Mouse (Mus musculus) embryonic facial prominence, embryonic 11.5 days (tissue): Measurements from ENCODE around the gene Ube2f. TPM values are rescaled to one million over a fixed set of nuclear protein-coding genes. Genes with fewer than 3 reads are reported as not detected.

Experiments
- ATAC-seq: fragments of 200-750 bp; cut with Nextera tagmentation; replicated peaks from 2 replicates; pipeline ENCODE4 v1.8.0; 2017; ENCODE audit warnings: low read depth; ENCODE audit not compliant: insufficient number of reproducible peaks, low FRiP score, low TSS enrichment
- DNase-seq: peaks from one replicate; pipeline ENCODE4 v3.0.0-alpha.2; 2015; ENCODE audit warnings: low spot score
- H3K27ac ChIP-seq: fragments of 300-500 bp; sonication (generic); replicated peaks from 2 replicates; pipeline ENCODE4 v1.5.1; 2014; ENCODE audit warnings: mild to moderate bottlenecking, low read depth, low read length, control low read depth
- H3K27me3 ChIP-seq: fragments of 300-500 bp; sonication (generic); 2 replicates; pipeline ENCODE4 v1.6.1; 2014; ENCODE audit warnings: mild to moderate bottlenecking, low read length, moderate library complexity, mixed read lengths; ENCODE audit not compliant: control insufficient read depth, insufficient read depth
- H3K36me3 ChIP-seq: fragments of 300-500 bp; sonication (generic); replicated peaks from 2 replicates; pipeline ENCODE4 v1.6.1; 2014; ENCODE audit warnings: low read depth, mild to moderate bottlenecking, low read length, moderate library complexity, mixed read lengths; ENCODE audit not compliant: control insufficient read depth, insufficient read depth
- H3K4me1 ChIP-seq: fragments of 300-500 bp; sonication (generic); 2 replicates; pipeline ENCODE4 v1.6.1; 2014; ENCODE audit warnings: low read length, mixed read lengths; ENCODE audit not compliant: control insufficient read depth, insufficient read depth
- H3K4me2 ChIP-seq: fragments of 300-500 bp; sonication (generic); 2 replicates; pipeline ENCODE4 v1.6.1; 2014; ENCODE audit warnings: low read depth, mild to moderate bottlenecking, control low read depth, low read length, moderate library complexity
- H3K4me3 ChIP-seq: fragments of 300-500 bp; sonication (generic); 2 replicates; pipeline ENCODE4 v1.5.1; 2014; ENCODE audit warnings: low read depth, low read length, control low read depth
- H3K9ac ChIP-seq: fragments of 300-500 bp; sonication (generic); replicated peaks from 2 replicates; pipeline ENCODE4 v1.6.1; 2014; ENCODE audit warnings: mild to moderate bottlenecking, control low read depth, low read length
- H3K9me3 ChIP-seq: fragments of 300-500 bp; sonication (generic); replicated peaks from 2 replicates; pipeline ENCODE4 v1.6.1; 2016; ENCODE audit warnings: mild to moderate bottlenecking, low read length, inconsistent platforms, mixed read lengths; ENCODE audit not compliant: control insufficient read depth
- WGBS: fragments of 180-500 bp; shearing (Covaris S2); extraction: QIAGEN DNeasy Blood & Tissue Kit; methylation state at CpG from one replicate; pipeline ENCODE4 v1.1.7; 2014; 5-methylcytosine and 5-hydroxymethylcytosine counted together
- polyA plus RNA-seq: library from polyadenylated mRNA; unstranded; fragments of >200 nt; fragmentation: Nextera tagmentation; extraction: Ambion mirVana; gene quantifications from 2 replicates; pipeline ENCODE4 v1.2.1, GENCODE M21; 2014

Gene Ube2f
- polyA plus RNA-seq, 1 experiment from 2014 or later = 96.4 TPM

- H3K4me2 ChIP-seq = no peak overlapping the region
- H3K9ac ChIP-seq = no peak overlapping the region
- H3K27me3 ChIP-seq = no peaks in the 10 kb centered on the region
- no peaks in the 10 kb centered on the region for H3K9me3 ChIP-seq
- no peak for ATAC-seq
- 92% methylated on average over 5 of the region's 5 CpGs for WGBS
- H3K36me3 ChIP-seq = no peaks in the 10 kb centered on the region
- H3K4me3 ChIP-seq = no peak overlapping the region
- H3K27ac ChIP-seq = no peak overlapping the region
- no peaks in the 10 kb centered on the region for H3K4me1 ChIP-seq
- no peak for DNase-seq
Measured at GRCm38 (mm10) chr1:91259794-91260193, 9.7 kb downstream of the Ube2f start.

DNA sequence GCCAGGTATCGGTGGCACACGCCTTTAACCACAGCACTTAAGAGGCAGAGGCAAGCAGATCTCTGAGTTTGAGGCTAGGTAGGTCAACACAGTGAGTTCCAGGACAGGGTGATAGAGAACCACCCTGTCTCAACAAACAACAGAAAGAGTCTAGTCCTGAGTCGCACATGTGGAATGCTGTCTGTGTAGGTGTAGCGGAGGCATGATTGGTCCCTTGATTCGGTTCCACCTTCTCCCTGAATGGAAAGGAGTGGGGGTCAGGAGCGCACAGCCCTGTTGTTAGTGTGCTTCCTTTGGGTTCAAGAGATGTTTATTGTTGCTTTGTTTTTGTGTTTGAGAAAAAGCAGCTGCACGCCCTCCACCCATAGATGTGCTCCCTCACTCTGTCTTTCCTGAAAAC is 12.4 kb downstream of the Ube2f start:
- no peaks in the 10 kb centered on the region; the same call in 1 of the 2 replicates for H3K36me3 ChIP-seq
- no peak overlapping the region for H3K4me3 ChIP-seq
- no peaks in the 10 kb centered on the region for H3K9me3 ChIP-seq
- no peak overlapping the region for H3K9ac ChIP-seq
- no peaks in the 10 kb centered on the region for H3K4me1 ChIP-seq
- 93% methylated on average over 7 of the region's 7 CpGs for WGBS
- no peak overlapping the region for H3K4me2 ChIP-seq
- ATAC-seq = no peak
- no peak overlapping the region for H3K27ac ChIP-seq
- no peak for DNase-seq
- no peaks in the 10 kb centered on the region for H3K27me3 ChIP-seq

GRCm38 (mm10) chr1:91272260-91272659 is 22.2 kb downstream of the Ube2f start:
- Histone ChIP-seq H3K4me3 (no peak overlapping the region), H3K4me2 (no peak overlapping the region), H3K27ac (no peak overlapping the region), H3K36me3 (no peaks in the 10 kb centered on the region; the same call in 1 of the 2 replicates), H3K4me1 (no peaks in the 10 kb centered on the region), H3K27me3 (no peaks in the 10 kb centered on the region), H3K9ac (no peak overlapping the region), H3K9me3 (no peaks in the 10 kb centered on the region)
- no peak for DNase-seq
- ATAC-seq = no peak
- 83% methylated on average over 2 of the region's 2 CpGs for WGBS

DNA sequence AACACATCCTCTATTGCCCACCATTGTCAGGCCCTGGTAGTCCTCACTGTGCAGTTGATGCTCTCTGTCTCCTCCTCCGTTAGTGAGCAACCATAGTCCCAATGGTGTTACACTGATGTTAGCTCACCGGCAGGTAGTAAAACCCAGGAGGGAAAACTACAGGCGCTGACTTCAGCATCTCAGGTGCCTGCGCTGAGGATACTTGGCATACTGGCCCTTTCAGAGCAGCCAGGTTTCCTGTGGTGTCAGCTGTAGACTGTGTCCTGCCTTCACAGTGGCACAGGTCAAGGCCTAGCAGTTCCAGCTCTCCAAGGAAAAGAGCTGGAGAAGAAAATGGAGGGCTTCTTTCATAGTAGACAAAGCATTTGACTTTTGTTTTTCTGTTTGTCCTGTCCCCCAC is 26.5 kb downstream of the Ube2f start:
- H3K27ac ChIP-seq = no peak overlapping the region
- no peaks in the 10 kb centered on the region for H3K4me1 ChIP-seq
- WGBS = 94% methylated on average over 4 of the region's 4 CpGs
- H3K9ac ChIP-seq = no peak overlapping the region
- ATAC-seq = no peak
- no peak overlapping the region for H3K4me3 ChIP-seq
- H3K4me2 ChIP-seq = no peak overlapping the region
- H3K9me3 ChIP-seq = no peaks in the 10 kb centered on the region
- DNase-seq = no peak
- no peaks in the 10 kb centered on the region; the same call in 1 of the 2 replicates for H3K36me3 ChIP-seq
- H3K27me3 ChIP-seq = no peaks in the 10 kb centered on the region

DNA sequence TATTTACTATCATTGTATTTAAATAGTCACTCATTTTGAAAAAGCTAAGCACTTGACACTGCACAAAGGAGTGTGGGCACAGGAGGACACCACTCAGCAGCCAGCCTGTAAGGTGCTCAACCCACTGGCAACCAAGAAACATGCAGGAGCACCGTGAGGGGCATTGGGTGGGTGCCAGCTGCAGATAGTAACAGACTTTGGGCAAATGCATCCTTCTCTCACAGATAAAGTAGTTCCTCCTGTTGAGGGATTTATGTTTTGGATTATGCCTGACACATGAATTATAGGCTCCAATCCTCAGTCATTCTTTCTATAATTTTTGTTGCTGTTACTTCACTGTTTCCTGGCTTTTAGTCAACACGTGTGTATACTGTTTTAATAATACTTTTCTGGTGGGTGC is 27.4 kb downstream of the Ube2f start:
- Histone ChIP-seq H3K4me1 (no peaks in the 10 kb centered on the region), H3K27ac (no peak overlapping the region), H3K9ac (no peak overlapping the region), H3K9me3 (no peaks in the 10 kb centered on the region), H3K27me3 (no peaks in the 10 kb centered on the region), H3K4me2 (no peak overlapping the region), H3K4me3 (no peak overlapping the region), H3K36me3 (no peaks in the 10 kb centered on the region; the same call in 1 of the 2 replicates)
- DNase-seq (no peak), ATAC-seq (no peak)
- WGBS = 89% methylated on average over 2 of the region's 2 CpGs

DNA sequence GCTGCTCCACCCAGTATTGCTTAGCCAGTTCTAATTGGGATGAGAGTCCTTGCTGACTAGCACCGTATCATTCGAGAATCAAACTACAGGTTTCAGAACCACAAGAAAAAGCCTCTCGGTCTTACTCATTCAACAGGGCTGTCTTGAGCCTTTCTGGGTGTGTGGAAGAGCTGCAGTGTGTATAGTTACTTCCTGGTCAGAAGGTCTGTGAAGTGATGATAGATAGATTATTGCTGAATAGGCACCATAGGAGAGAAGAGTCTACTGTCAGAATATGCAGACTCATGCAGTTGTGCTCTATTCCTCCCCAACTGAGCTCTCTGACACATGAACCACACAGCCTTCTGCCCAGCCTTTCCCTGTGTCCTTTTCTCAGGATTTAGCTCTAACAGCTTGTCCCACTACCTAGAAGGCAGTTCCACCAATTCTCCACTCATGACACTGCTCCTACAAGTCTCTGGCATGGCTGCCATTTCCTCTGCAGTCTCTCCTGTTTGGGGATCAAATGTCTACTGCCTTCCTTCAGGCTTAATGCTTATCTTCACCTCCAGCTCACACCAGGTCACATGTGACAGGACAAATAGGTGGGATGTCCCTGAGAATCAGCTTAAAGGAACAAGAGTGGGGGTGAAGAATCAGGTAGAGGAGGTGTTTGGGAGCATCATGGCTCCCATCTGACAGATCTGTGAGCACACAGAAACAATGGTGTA is 28.5 kb downstream of the Ube2f start:
- DNase-seq (no peak), ATAC-seq (no peak)
- Histone ChIP-seq H3K9me3 (no peaks in the 10 kb centered on the region), H3K27me3 (no peaks in the 10 kb centered on the region), H3K9ac (no peak overlapping the region), H3K27ac (no peak overlapping the region), H3K36me3 (peaks cover 2% of the 10 kb centered on the region; the same call in 1 of the 2 replicates), H3K4me2 (no peak overlapping the region), H3K4me3 (no peak overlapping the region), H3K4me1 (no peaks in the 10 kb centered on the region)
- WGBS = 95% methylated on average over 3 of the region's 3 CpGs

- H3K36me3 ChIP-seq = peaks cover 2% of the 10 kb centered on the region; the same call in 1 of the 2 replicates
- no peak overlapping the region for H3K27ac ChIP-seq
- no peaks in the 10 kb centered on the region for H3K4me1 ChIP-seq
- H3K9me3 ChIP-seq = no peaks in the 10 kb centered on the region
- ATAC-seq (no peak), DNase-seq (no peak)
- H3K4me2 ChIP-seq = no peak overlapping the region
- H3K27me3 ChIP-seq = no peaks in the 10 kb centered on the region
- H3K9ac ChIP-seq = no peak overlapping the region
- 84% methylated on average over 1 of the region's 1 CpGs for WGBS
- no peak overlapping the region for H3K4me3 ChIP-seq
Measured at GRCm38 (mm10) chr1:91279126-91279525, 29.0 kb downstream of the Ube2f start.

DNA sequence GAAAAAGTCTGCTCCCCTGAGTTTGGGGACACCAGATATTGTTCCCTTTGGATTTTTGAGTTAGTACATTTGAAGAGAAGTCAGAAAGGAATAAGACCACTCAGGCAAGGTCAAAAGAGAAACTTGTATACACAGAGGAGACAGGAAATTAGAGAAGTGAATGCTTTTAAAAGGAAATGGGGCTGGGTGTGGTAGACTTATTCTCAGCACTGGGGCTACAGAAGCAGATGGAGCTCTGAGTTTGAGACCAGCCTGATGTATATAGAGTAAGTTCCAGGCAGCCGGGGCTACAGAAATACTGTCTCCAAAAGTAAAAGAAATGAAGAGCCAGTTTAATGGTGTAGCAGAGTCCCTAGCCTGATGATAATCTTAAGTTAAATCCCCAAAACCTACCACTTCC is 32.5 kb downstream of the Ube2f start:
- peaks cover 4% of the 10 kb centered on the region for H3K36me3 ChIP-seq
- DNase-seq = no peak
- no peaks in the 10 kb centered on the region for H3K4me1 ChIP-seq
- no peak overlapping the region for H3K4me3 ChIP-seq
- no peaks in the 10 kb centered on the region for H3K9me3 ChIP-seq
- H3K4me2 ChIP-seq = no peak overlapping the region
- no peaks in the 10 kb centered on the region for H3K27me3 ChIP-seq
- H3K9ac ChIP-seq = no peak overlapping the region
- WGBS = 88% methylated on average over 1 of the region's 1 CpGs
- H3K27ac ChIP-seq = no peak overlapping the region
- no peak for ATAC-seq
